Mouse (Mus musculus) heart, postnatal 4 days (tissue): Measurements from ENCODE around the gene Gm10439. TPM values are rescaled to one million over a fixed set of nuclear protein-coding genes. Genes with fewer than 3 reads are reported as not detected.
"Not testable (repeated sequence)": the region's sequence is repeated elsewhere in the genome, so short reads cannot be mapped to it uniquely, and the experiment has no call there.

Source experiments
- DNase-seq: peaks from one replicate; pipeline ENCODE4 v3.0.0; 2021
- total RNA-seq, 2 experiments: library from RNA; stranded (reverse); gene quantifications; 2 replicates each; pipeline ENCODE4 v1.2.3; 2021

Gene Gm10439
- not detected for total RNA-seq

- DNase-seq, result not testable (repeated sequence)
These were observed at the start of gene Gm10439 for GRCm38 (mm10) chrX:149594270-149594669. Gene Gm10439 (plus strand): TSS chrX:149594570.

Other genes starting within 250 kb of the Gm10439 start
- gene Gm15085, start 147.0 kb upstream of the Gm10439 start, total RNA-seq, result not detected
- gene Gm15097, start 189.9 kb downstream of the Gm10439 start, total RNA-seq, result not detected